Mouse (Mus musculus) hindbrain, postnatal 0 days (tissue): ENCODE results near the gene Tent5c. TPM values are rescaled to one million over a fixed set of nuclear protein-coding genes. Genes with fewer than 3 reads are reported as not detected.

Experiments
- ATAC-seq: fragments of 200-750 bp; cut with Nextera tagmentation; 2 replicates; pipeline ENCODE4 v1.8.0; 2017; ENCODE audit warnings: mild to moderate bottlenecking, moderate TSS enrichment, moderate library complexity
- DNase-seq: peaks from one replicate; pipeline ENCODE4 v3.0.0-alpha.2; 2015; ENCODE audit warnings: low spot score
- H3K27ac ChIP-seq: fragments of 300-500 bp; sonication (generic); 2 replicates; pipeline ENCODE4 v1.5.1; 2014; ENCODE audit warnings: mild to moderate bottlenecking
- H3K27me3 ChIP-seq: fragments of 300-500 bp; sonication (generic); 2 replicates; pipeline ENCODE4 v1.6.1; 2014; ENCODE audit warnings: low read length, mixed read lengths; ENCODE audit not compliant: insufficient read depth
- H3K36me3 ChIP-seq: fragments of 300-500 bp; sonication (generic); 2 replicates; pipeline ENCODE4 v1.6.1; 2014; ENCODE audit warnings: low read length, mixed read lengths; ENCODE audit not compliant: insufficient read depth
- H3K4me1 ChIP-seq: fragments of 300-500 bp; sonication (generic); 2 replicates; pipeline ENCODE4 v1.6.1; 2014; ENCODE audit warnings: antibody characterized with exemption, low read length, mixed read lengths; ENCODE audit not compliant: insufficient read depth
- H3K4me2 ChIP-seq: fragments of 300-500 bp; sonication (generic); 2 replicates; pipeline ENCODE4 v1.6.1; 2014; ENCODE audit warnings: low read depth, mild to moderate bottlenecking, low read length, moderate library complexity, mixed read lengths
- H3K4me3 ChIP-seq: fragments of 300-500 bp; sonication (generic); 2 replicates; pipeline ENCODE4 v1.5.1; 2014; ENCODE audit warnings: low read length
- H3K9ac ChIP-seq: fragments of 300-500 bp; sonication (generic); replicated peaks from 2 replicates; pipeline ENCODE4 v1.6.1; 2014; ENCODE audit warnings: mild to moderate bottlenecking, low read length, moderate library complexity, mixed read lengths
- H3K9me3 ChIP-seq: fragments of 300-500 bp; sonication (generic); 2 replicates; pipeline ENCODE4 v1.6.1; 2016; ENCODE audit warnings: low read length, mixed read lengths
- CTCF ChIP-seq: IDR thresholded peaks from 2 replicates; pipeline ENCODE4 v1.5.1; 2016; ENCODE audit warnings: antibody characterized with exemption, control low read depth, low read depth
- WGBS: fragments of 180-500 bp; shearing (Covaris S2); extraction: QIAGEN DNeasy Blood & Tissue Kit; methylation state at CpG from one replicate; pipeline ENCODE4 v1.1.7; 2014; 5-methylcytosine and 5-hydroxymethylcytosine counted together
- polyA plus RNA-seq: library from polyadenylated mRNA; unstranded; fragments of >200 nt; fragmentation: Nextera tagmentation; extraction: Ambion mirVana; gene quantifications from 2 replicates; pipeline ENCODE4 v1.2.1, GENCODE M21; 2015
- total RNA-seq: library from RNA; depleted of rRNA; stranded (reverse); fragments of >200 nt; gene quantifications from 2 replicates; pipeline ENCODE4 v1.2.3, GENCODE M21; 2014

Gene Tent5c
- total and polyA plus RNA-seq, 2 experiments from 2014 or later = 1.2 to 3.7 TPM

- 79% methylated on average over 7 of the region's 7 CpGs for WGBS
- no peak overlapping the region for H3K4me3 ChIP-seq
- H3K27me3 ChIP-seq = no peaks in the 10 kb centered on the region
- H3K4me2 ChIP-seq = no peak overlapping the region
- H3K4me1 ChIP-seq = no peaks in the 10 kb centered on the region
- H3K9me3 ChIP-seq = no peaks in the 10 kb centered on the region
- ATAC-seq = no peak
- TF ChIP-seq CTCF = no peak
- H3K36me3 ChIP-seq = no peaks in the 10 kb centered on the region
- H3K27ac ChIP-seq = no peak overlapping the region
- no peak overlapping the region for H3K9ac ChIP-seq
- no peak for DNase-seq
Observed at GRCm38 (mm10) chr3:100530244-100530788, 41.2 kb upstream of the Tent5c start.

- Histone ChIP-seq H3K4me3 (no peak overlapping the region), H3K4me2 (no peak overlapping the region), H3K27ac (no peak overlapping the region), H3K36me3 (no peaks in the 10 kb centered on the region), H3K9me3 (no peaks in the 10 kb centered on the region), H3K4me1 (no peaks in the 10 kb centered on the region), H3K9ac (no peak overlapping the region), H3K27me3 (no peaks in the 10 kb centered on the region)
- 81% methylated on average over 7 of the region's 7 CpGs for WGBS
- TF ChIP-seq CTCF = no peak
- ATAC-seq = no peak
- DNase-seq = no peak
Observed at GRCm38 (mm10) chr3:100522671-100523070, 33.5 kb upstream of the Tent5c start.

GRCm38 (mm10) chr3:100521626-100522025 is 32.5 kb upstream of the Tent5c start:
- Histone ChIP-seq H3K9me3 (no peaks in the 10 kb centered on the region), H3K4me1 (no peaks in the 10 kb centered on the region), H3K4me2 (no peak overlapping the region), H3K4me3 (no peak overlapping the region), H3K9ac (no peak overlapping the region), H3K27ac (no peak overlapping the region), H3K27me3 (no peaks in the 10 kb centered on the region), H3K36me3 (no peaks in the 10 kb centered on the region)
- DNase-seq = no peak
- no peak for TF ChIP-seq CTCF
- 45% methylated on average over 1 of the region's 1 CpGs for WGBS
- no peak for ATAC-seq

- no peak overlapping the region for H3K27ac ChIP-seq
- H3K27me3 ChIP-seq = no peaks in the 10 kb centered on the region
- WGBS = 91% methylated on average over 5 of the region's 5 CpGs
- H3K4me3 ChIP-seq = no peak overlapping the region
- no peaks in the 10 kb centered on the region for H3K4me1 ChIP-seq
- DNase-seq (no peak), ATAC-seq (no peak)
- no peak for TF ChIP-seq CTCF
- no peak overlapping the region for H3K4me2 ChIP-seq
- H3K36me3 ChIP-seq = no peaks in the 10 kb centered on the region
- H3K9ac ChIP-seq = no peak overlapping the region
- no peaks in the 10 kb centered on the region for H3K9me3 ChIP-seq
Observed at GRCm38 (mm10) chr3:100515754-100516141, 26.6 kb upstream of the Tent5c start.

GRCm38 (mm10) chr3:100515093-100515753 is 26.1 kb upstream of the Tent5c start:
- Histone ChIP-seq H3K9ac (no peak overlapping the region), H3K27ac (no peak overlapping the region), H3K4me1 (no peaks in the 10 kb centered on the region), H3K36me3 (no peaks in the 10 kb centered on the region), H3K4me3 (no peak overlapping the region), H3K4me2 (no peak overlapping the region), H3K9me3 (no peaks in the 10 kb centered on the region), H3K27me3 (no peaks in the 10 kb centered on the region)
- ATAC-seq (no peak), DNase-seq (no peak)
- no peak for TF ChIP-seq CTCF
- 70% methylated on average over 8 of the region's 8 CpGs for WGBS

GRCm38 (mm10) chr3:100507174-100507573 is 18.1 kb upstream of the Tent5c start:
- H3K4me1 ChIP-seq = no peaks in the 10 kb centered on the region
- 82% methylated on average over 4 of the region's 4 CpGs for WGBS
- H3K9ac ChIP-seq = no peak overlapping the region
- no peak overlapping the region for H3K4me2 ChIP-seq
- H3K9me3 ChIP-seq = no peaks in the 10 kb centered on the region
- DNase-seq = no peak
- no peak for ATAC-seq
- no peak overlapping the region for H3K27ac ChIP-seq
- no peak overlapping the region for H3K4me3 ChIP-seq
- no peaks in the 10 kb centered on the region for H3K27me3 ChIP-seq
- TF ChIP-seq CTCF = no peak
- no peaks in the 10 kb centered on the region for H3K36me3 ChIP-seq

- no peak overlapping the region for H3K4me3 ChIP-seq
- H3K27me3 ChIP-seq = no peaks in the 10 kb centered on the region
- no peaks in the 10 kb centered on the region for H3K36me3 ChIP-seq
- H3K9ac ChIP-seq = no peak overlapping the region
- H3K4me1 ChIP-seq = no peaks in the 10 kb centered on the region
- DNase-seq (no peak), ATAC-seq (no peak)
- H3K9me3 ChIP-seq = no peaks in the 10 kb centered on the region
- no peak for TF ChIP-seq CTCF
- no peak overlapping the region for H3K4me2 ChIP-seq
- 82% methylated on average over 2 of the region's 2 CpGs for WGBS
- no peak overlapping the region for H3K27ac ChIP-seq
Observed at GRCm38 (mm10) chr3:100506715-100507114, 17.6 kb upstream of the Tent5c start.
